Mouse (Mus musculus) kidney, embryonic 16.5 days (tissue): ENCODE results near the gene Kif1b. TPM values are rescaled to one million over a fixed set of nuclear protein-coding genes. Genes with fewer than 3 reads are reported as not detected.

Source experiments
- ATAC-seq: fragments of 200-750 bp; cut with Nextera tagmentation; 2 replicates; pipeline ENCODE4 v1.8.0; 2017; ENCODE audit warnings: moderate TSS enrichment; ENCODE audit not compliant: low FRiP score, low TSS enrichment
- H3K27ac ChIP-seq: fragments of 300-500 bp; sonication (generic); 2 replicates; pipeline ENCODE4 v1.5.1; 2014; ENCODE audit warnings: low read length
- H3K27me3 ChIP-seq: fragments of 300-500 bp; sonication (generic); 2 replicates; pipeline ENCODE4 v1.6.1; 2014; ENCODE audit warnings: low read length, control low read depth, mixed read lengths; ENCODE audit not compliant: insufficient read depth
- H3K36me3 ChIP-seq: fragments of 300-500 bp; sonication (generic); 2 replicates; pipeline ENCODE4 v1.6.1; 2014; ENCODE audit warnings: low read length, control low read depth, mixed read lengths; ENCODE audit not compliant: insufficient read depth
- H3K4me1 ChIP-seq: fragments of 300-500 bp; sonication (generic); 2 replicates; pipeline ENCODE4 v1.6.1; 2014; ENCODE audit warnings: low read length, control low read depth, mixed read lengths; ENCODE audit not compliant: insufficient read depth
- H3K4me2 ChIP-seq: fragments of 300-500 bp; sonication (generic); replicated peaks from 2 replicates; pipeline ENCODE4 v1.6.1; 2014; ENCODE audit warnings: low read depth, low read length
- H3K4me3 ChIP-seq: fragments of 300-500 bp; sonication (generic); 2 replicates; pipeline ENCODE4 v1.5.1; 2014; ENCODE audit warnings: mild to moderate bottlenecking, low read length
- H3K9ac ChIP-seq: fragments of 300-500 bp; sonication (generic); replicated peaks from 2 replicates; pipeline ENCODE4 v1.6.1; 2014; ENCODE audit warnings: low read length
- H3K9me3 ChIP-seq: fragments of 300-500 bp; sonication (generic); 2 replicates; pipeline ENCODE4 v1.6.1; 2016; ENCODE audit warnings: low read length, control low read depth
- WGBS: fragments of 180-500 bp; shearing (Covaris S2); extraction: QIAGEN DNeasy Blood & Tissue Kit; methylation state at CpG from one replicate; pipeline ENCODE4 v1.1.7; 2014; 5-methylcytosine and 5-hydroxymethylcytosine counted together
- polyA plus RNA-seq: library from polyadenylated mRNA; unstranded; fragments of >200 nt; fragmentation: Nextera tagmentation; extraction: Ambion mirVana; gene quantifications from 2 replicates; pipeline ENCODE4 v1.2.1, GENCODE M21; 2015

The Kif1b gene
- polyA plus RNA-seq, 1 experiment from 2014 or later = 25.7 TPM

GRCm38 (mm10) chr4:149260911-149261310 lies 46.6 kb downstream of the Kif1b start:
- H3K9me3 ChIP-seq = no peaks in the 10 kb centered on the region
- no peak overlapping the region for H3K27ac ChIP-seq
- H3K36me3 ChIP-seq = peaks cover 5% of the 10 kb centered on the region; the same call in 1 of the 2 replicates
- WGBS = 86% methylated on average over 3 of the region's 3 CpGs
- no peaks in the 10 kb centered on the region for H3K4me1 ChIP-seq
- ATAC-seq = no peak
- no peaks in the 10 kb centered on the region for H3K27me3 ChIP-seq
- no peak overlapping the region for H3K9ac ChIP-seq
- H3K4me2 ChIP-seq = no peak overlapping the region
- H3K4me3 ChIP-seq = no peak overlapping the region

DNA sequence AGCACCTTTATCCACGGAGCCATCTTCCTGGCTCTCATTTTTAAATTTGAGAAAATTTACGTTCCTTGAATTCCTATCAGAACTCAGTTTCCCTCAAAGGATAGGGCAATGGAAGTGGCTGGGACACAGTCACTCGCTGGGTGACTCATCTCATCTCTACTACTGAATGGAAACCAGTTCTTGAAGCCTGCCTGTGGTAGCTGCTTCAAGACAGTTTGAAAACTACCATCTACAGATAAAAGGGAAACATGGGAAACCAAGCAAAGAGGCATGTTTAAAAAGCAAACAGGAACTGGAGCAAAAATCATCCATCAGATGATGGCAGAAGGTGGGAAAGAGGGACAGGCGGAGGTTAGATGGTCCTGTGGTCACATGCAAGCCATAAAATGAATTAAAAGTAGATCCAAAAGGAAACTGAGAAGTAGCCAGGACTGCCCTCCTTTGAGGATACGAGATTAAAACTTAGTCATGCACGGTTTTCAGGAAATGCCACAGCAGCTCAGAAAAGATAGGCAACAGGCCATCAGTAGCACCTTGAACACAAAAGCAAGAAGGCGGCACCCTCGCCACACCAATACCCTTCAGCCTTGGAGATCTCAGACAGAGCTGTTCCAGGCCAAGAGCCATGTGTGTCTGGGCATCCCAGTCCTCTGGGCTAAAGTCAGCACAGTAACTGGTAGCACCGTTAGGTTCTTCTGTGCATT lies 48.0 kb downstream of the Kif1b start:
- Histone ChIP-seq H3K9ac (no peak overlapping the region), H3K36me3 (no peaks in the 10 kb centered on the region), H3K9me3 (no peaks in the 10 kb centered on the region), H3K27ac (no peak overlapping the region), H3K27me3 (no peaks in the 10 kb centered on the region), H3K4me1 (no peaks in the 10 kb centered on the region), H3K4me2 (no peak overlapping the region), H3K4me3 (no peak overlapping the region)
- no peak for ATAC-seq
- 83% methylated on average over 9 of the region's 9 CpGs for WGBS

DNA sequence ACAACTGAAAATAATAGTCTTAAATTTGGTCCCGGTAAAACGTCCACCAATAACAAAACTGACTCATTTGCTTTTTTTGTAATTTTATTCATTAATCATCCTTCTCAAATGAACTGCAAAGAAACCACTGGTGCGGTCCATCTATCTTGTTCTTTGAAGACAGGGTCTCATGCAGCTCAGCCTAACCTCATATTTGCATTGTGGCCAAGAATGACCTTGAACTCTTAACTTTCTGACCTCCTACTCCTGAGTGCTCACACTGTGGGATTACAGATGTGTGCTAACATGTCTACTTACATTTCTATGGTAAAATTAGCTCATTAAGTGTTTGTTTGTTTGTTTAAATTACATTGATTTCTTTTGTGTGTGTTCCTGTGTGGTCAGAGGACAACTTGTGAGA lies 48.6 kb downstream of the Kif1b start:
- ATAC-seq = no peak
- no peaks in the 10 kb centered on the region for H3K36me3 ChIP-seq

DNA sequence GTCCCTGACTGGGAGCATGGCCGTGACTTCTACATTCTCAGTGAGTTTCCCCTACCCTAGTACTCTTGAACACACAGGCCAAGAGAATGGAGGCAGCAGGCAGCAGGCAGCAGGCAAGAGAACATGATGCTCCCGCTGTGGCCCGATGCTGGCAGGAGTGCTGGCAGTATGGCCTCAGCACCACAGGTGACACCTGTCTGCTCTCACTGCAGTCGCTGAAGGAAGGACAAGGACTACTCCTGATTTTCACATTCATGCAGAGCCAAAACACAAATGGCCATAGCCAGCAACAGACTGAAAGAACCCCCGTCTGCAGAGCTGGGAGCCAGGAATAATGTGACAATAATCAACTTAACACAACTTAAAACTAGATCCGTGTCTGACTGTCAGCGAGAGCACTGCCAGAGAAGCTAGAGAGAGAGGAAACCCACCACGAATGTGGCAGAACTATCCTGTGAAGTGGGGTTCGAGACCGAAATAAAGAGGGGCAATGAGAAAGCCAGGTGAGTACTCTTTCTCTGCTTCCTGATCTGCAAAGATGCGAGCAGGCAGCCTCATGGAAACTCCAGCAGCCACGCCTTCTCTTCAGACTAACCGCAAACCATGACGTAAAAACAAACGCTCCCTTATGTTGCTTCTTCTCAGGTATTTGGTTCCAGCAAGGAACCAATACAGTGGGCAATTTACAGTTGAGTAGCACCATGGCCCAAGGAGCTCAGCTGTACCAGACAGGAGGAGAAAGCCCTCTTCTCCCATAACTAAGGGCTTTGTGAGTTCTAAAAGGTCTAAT lies 50.8 kb downstream of the Kif1b start:
- H3K9me3 ChIP-seq = no peaks in the 10 kb centered on the region
- ATAC-seq = no peak
- WGBS = 89% methylated on average over 15 of the region's 15 CpGs

More for the DNA sequence above, 48.6 kb downstream of the Kif1b start:
- Histone ChIP-seq H3K9ac (no peak overlapping the region), H3K4me2 (no peak overlapping the region), H3K4me3 (no peak overlapping the region), H3K9me3 (no peaks in the 10 kb centered on the region), H3K4me1 (no peaks in the 10 kb centered on the region), H3K27me3 (no peaks in the 10 kb centered on the region), H3K27ac (no peak overlapping the region)
- WGBS = 87% methylated on average over 3 of the region's 3 CpGs

DNA sequence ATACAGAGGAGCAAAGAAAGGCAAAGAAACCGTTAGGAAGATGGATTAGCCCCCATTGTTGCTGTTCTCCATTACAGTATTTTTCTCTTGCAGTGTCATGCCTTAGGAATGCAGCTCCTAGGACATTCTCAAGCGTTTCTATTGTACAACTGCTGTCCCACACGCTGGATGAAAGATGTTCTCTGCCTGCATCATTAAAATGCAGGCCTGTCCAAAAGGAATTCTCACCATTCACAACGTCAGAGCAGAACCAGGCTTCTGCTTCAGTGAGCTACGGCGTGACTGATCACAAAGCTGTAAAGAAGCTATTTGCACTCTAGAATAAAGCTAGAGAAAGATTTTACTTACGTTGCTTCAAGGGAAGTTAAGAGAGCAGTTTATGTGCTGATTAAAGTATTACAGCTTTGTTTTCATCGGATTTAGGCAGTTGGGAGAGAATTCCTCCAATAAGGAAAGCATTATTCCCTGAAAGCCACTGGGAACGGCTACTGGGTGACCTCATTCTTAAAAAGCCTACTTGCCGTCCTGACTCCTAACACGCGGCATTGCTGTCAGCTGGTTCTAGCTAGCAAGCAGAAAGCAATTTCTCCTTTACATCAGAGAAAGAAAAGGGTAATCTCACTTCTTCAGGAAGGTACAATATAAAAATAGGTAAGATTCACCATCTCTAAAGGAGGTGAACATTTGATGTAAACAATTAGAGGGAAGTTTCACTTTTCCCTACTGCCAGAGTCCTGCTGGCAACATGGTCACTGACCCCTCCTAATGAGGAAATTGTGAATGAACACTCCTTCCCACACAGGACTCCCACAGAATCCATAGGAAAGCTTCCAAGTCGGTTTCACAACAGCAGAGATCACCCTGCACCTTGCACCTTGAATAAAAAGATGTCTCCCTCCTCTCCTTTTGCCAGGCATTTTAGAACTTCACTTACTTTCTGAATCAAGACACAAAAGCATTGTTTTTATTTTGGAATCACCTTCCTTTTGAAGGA lies 51.9 kb downstream of the Kif1b start:
- no peaks in the 10 kb centered on the region for H3K27me3 ChIP-seq
- no peak overlapping the region for H3K4me2 ChIP-seq
- 0 out of 2 replicates have a peak overlapping the region, but pooled peaks have one; percentile 13 for H3K27ac ChIP-seq
- H3K9ac ChIP-seq = no peak overlapping the region
- no peak overlapping the region for H3K4me3 ChIP-seq
- no peaks in the 10 kb centered on the region for H3K9me3 ChIP-seq
- 42% methylated on average over 13 of the region's 13 CpGs for WGBS
- ATAC-seq = no peak
- peaks cover 14% of the 10 kb centered on the region for H3K36me3 ChIP-seq
- no peaks in the 10 kb centered on the region for H3K4me1 ChIP-seq

More for the DNA sequence above, 50.8 kb downstream of the Kif1b start:
- H3K27ac ChIP-seq = no peak overlapping the region
- H3K4me3 ChIP-seq = no peak overlapping the region
- no peaks in the 10 kb centered on the region for H3K27me3 ChIP-seq
- peaks cover 7% of the 10 kb centered on the region for H3K36me3 ChIP-seq
- no peak overlapping the region for H3K4me2 ChIP-seq
- no peaks in the 10 kb centered on the region for H3K4me1 ChIP-seq
- H3K9ac ChIP-seq = no peak overlapping the region

GRCm38 (mm10) chr4:149254827-149255226 lies 52.7 kb downstream of the Kif1b start:
- Histone ChIP-seq H3K4me3 (no peak overlapping the region), H3K9ac (no peak overlapping the region), H3K4me2 (no peak overlapping the region), H3K27ac (no peak overlapping the region), H3K27me3 (no peaks in the 10 kb centered on the region), H3K9me3 (no peaks in the 10 kb centered on the region), H3K36me3 (peaks cover 14% of the 10 kb centered on the region), H3K4me1 (no peaks in the 10 kb centered on the region)
- no peak for ATAC-seq
- 87% methylated on average over 4 of the region's 4 CpGs for WGBS

- no peaks in the 10 kb centered on the region for H3K27me3 ChIP-seq
- H3K4me1 ChIP-seq = no peaks in the 10 kb centered on the region
- no peak overlapping the region for H3K4me2 ChIP-seq
- ATAC-seq = no peak
- no peaks in the 10 kb centered on the region for H3K9me3 ChIP-seq
- H3K4me3 ChIP-seq = no peak overlapping the region
- WGBS = 86% methylated on average over 1 of the region's 1 CpGs
- H3K9ac ChIP-seq = no peak overlapping the region
- no peak overlapping the region for H3K27ac ChIP-seq
- H3K36me3 ChIP-seq = peaks cover 31% of the 10 kb centered on the region
These were observed 58.2 kb downstream of the Kif1b start for GRCm38 (mm10) chr4:149249311-149249710.

GRCm38 (mm10) chr4:149247772-149248171 lies 59.7 kb downstream of the Kif1b start:
- H3K9ac ChIP-seq = no peak overlapping the region
- H3K4me1 ChIP-seq = no peaks in the 10 kb centered on the region
- 82% methylated on average over 5 of the region's 5 CpGs for WGBS
- H3K9me3 ChIP-seq = no peaks in the 10 kb centered on the region
- H3K4me2 ChIP-seq = no peak overlapping the region
- no peak overlapping the region for H3K4me3 ChIP-seq
- H3K27ac ChIP-seq = no peak overlapping the region
- no peaks in the 10 kb centered on the region for H3K27me3 ChIP-seq
- ATAC-seq = no peak
- H3K36me3 ChIP-seq = peaks cover 38% of the 10 kb centered on the region

DNA sequence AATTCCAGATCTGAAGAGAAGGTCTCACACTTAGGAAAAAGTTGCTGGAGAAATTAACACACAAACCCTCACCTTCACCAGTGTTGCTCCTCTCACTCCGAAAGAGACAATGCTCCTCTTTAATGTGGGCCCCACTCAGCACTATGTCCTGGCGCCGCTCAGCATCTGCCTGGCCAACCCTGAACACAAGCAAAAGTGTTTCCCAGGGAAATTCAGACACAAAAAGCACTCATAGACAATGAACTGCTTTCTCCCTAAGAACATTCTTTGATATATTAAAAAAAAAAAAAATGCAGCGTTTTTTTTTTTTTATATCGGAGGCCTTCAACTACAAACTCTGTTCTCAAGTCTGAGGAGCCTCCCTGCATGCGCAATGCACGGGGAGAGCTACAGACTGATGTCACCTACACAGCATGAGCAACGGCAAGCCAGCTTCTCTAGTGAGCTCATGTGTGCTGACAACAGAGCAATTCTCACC lies 60.3 kb downstream of the Kif1b start:
- Histone ChIP-seq H3K4me1 (no peaks in the 10 kb centered on the region), H3K9ac (no peak overlapping the region), H3K36me3 (peaks cover 34% of the 10 kb centered on the region), H3K27me3 (no peaks in the 10 kb centered on the region), H3K4me3 (no peak overlapping the region), H3K9me3 (no peaks in the 10 kb centered on the region), H3K4me2 (no peak overlapping the region), H3K27ac (no peak overlapping the region)
- no peak for ATAC-seq
- 85% methylated on average over 8 of the region's 8 CpGs for WGBS
